Mouse (Mus musculus) heart, embryonic 10.5 days (tissue): ENCODE results near the gene Gpbar1. TPM values are rescaled to one million over a fixed set of nuclear protein-coding genes. Genes with fewer than 3 reads are reported as not detected.
A peak's percentile ranks its signal among the peaks of the same experiment; 100 is the strongest.
"Not testable (repeated sequence)": the region's sequence is repeated elsewhere in the genome, so short reads cannot be mapped to it uniquely, and the experiment has no call there.

Experiments
- DNase-seq: peaks from one replicate; pipeline ENCODE4 v3.0.0-alpha.2; 2017; ENCODE audit warnings: low spot score
- H3K27ac ChIP-seq: fragments of 300-500 bp; sonication (generic); 2 replicates; pipeline ENCODE4 v1.5.1; 2016; ENCODE audit warnings: mild to moderate bottlenecking
- H3K27me3 ChIP-seq: fragments of 300-500 bp; sonication (generic); 2 replicates; pipeline ENCODE4 v1.6.1; 2016; ENCODE audit warnings: mild to moderate bottlenecking; ENCODE audit not compliant: poor library complexity, insufficient read depth, severe bottlenecking
- H3K36me3 ChIP-seq: fragments of 300-500 bp; sonication (generic); 2 replicates; pipeline ENCODE4 v1.6.1; 2016; ENCODE audit warnings: mild to moderate bottlenecking, moderate library complexity
- H3K4me1 ChIP-seq: fragments of 300-500 bp; sonication (generic); 2 replicates; pipeline ENCODE4 v1.6.1; 2016; ENCODE audit warnings: mild to moderate bottlenecking
- H3K4me3 ChIP-seq: fragments of 300-500 bp; sonication (generic); 2 replicates; pipeline ENCODE4 v1.5.1; 2016; ENCODE audit warnings: mild to moderate bottlenecking, moderate library complexity
- H3K9me3 ChIP-seq: fragments of 300-500 bp; sonication (generic); 2 replicates; pipeline ENCODE4 v1.6.1; 2016; ENCODE audit warnings: mild to moderate bottlenecking, moderate library complexity
- WGBS: fragments of 180-500 bp; shearing (Covaris S2); methylation state at CpG from one replicate; pipeline ENCODE4 v1.1.7; 2016; 5-methylcytosine and 5-hydroxymethylcytosine counted together
- polyA plus RNA-seq: library from polyadenylated mRNA; unstranded; fragments of >200 nt; fragmentation: Nextera tagmentation; extraction: Ambion mirVana; gene quantifications from 2 replicates; pipeline ENCODE4 v1.2.1, GENCODE M21; 2016

The Gpbar1 gene
- polyA plus RNA-seq, 1 experiment from 2014 or later: 1.7 TPM

DNA sequence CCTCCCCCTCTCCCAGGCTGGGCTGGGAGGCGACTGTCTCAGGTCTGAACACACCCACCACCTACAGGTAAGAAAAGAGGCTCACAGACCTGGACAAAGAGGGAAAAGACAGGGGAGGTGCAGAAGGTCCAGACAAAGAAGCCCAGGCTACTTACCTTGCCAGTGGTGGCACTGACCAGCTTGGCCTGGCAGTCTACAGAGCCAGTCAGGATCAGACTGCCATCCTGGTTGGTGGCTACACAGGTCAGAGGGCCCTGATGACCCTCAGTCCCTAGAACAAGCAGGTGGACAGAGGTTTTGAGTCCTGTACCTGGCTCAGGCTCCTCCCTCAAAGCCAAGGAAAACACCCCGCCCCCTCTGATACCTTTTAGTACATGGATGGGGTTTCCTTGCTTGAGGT, 3.0 kb downstream of the Gpbar1 start:
- DNase-seq: no peak
- Histone ChIP-seq H3K4me3 (no peak overlapping the region), H3K27ac (no peak overlapping the region), H3K4me1 (peaks cover 69% of the 10 kb centered on the region), H3K36me3 (peaks cover 50% of the 10 kb centered on the region), H3K27me3 (no peaks in the 10 kb centered on the region), H3K9me3 (no peaks in the 10 kb centered on the region)
- WGBS: 92% methylated on average over 2 of the region's 2 CpGs

DNA sequence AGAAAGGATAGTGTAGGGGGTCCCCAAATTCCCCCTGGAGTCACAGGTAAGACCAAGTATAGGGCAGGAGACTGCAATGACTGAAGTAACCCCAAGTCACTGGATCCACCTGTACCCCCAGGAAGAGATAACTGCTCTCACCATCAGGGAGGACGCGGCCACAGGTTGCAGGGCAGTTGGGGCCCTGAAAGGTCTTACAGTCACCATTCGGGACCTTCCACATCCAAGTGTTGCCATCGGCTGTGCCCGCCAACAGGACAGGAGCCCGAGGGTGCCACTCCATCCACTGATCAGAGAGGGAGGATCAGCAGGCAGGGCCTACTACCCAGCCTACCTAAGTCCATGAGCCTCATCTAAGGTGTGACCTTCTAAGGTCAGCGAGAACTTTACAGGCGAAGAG, 3.5 kb downstream of the Gpbar1 start:
- peaks cover 56% of the 10 kb centered on the region for H3K36me3 ChIP-seq
- H3K9me3 ChIP-seq: no peaks in the 10 kb centered on the region
- DNase-seq: no peak
- no peak overlapping the region for H3K4me3 ChIP-seq
- H3K27ac ChIP-seq: no peak overlapping the region
- 94% methylated on average over 8 of the region's 8 CpGs for WGBS
- H3K4me1 ChIP-seq: peaks cover 65% of the 10 kb centered on the region
- no peaks in the 10 kb centered on the region for H3K27me3 ChIP-seq

DNA sequence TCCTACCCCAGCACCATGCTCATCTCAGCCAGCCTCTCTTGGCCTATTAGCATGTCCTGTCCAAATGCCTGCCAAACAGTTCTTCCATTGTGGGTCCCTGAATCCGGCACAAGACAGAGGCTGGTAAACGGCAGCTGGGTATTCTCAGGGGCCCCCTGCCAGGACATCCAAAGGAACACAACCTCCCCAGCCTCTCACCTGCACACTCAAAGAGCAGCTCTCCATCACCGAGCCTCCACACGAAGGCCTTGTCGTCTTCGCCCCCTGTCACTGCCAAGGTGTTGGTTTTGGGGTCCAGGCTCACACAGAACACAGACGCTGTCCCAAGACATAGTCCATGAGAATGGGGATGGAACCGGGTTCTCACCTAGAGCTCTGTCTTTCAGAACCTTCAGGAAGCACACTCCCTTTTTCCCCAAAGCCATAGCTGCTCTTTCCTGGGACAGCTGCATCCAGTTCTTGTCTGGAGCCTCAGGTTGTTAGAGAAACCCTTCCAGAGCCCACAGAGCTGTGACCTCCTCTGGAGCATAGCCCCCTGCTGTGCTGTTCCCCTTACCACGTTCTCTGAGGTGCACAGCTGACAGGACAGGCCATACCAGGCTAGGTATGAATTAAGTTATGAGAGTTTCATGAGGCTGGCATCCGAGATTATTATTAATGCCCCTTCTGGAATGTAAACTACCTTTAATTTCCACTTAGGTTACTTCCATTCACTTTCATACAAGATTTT, 4.7 kb downstream of the Gpbar1 start:
- Histone ChIP-seq H3K9me3 (no peaks in the 10 kb centered on the region), H3K4me1 (peaks cover 53% of the 10 kb centered on the region), H3K27me3 (no peaks in the 10 kb centered on the region), H3K27ac (no peak overlapping the region), H3K4me3 (no peak overlapping the region; the same call in 1 of the 2 replicates), H3K36me3 (peaks cover 62% of the 10 kb centered on the region)
- 86% methylated on average over 10 of the region's 10 CpGs for WGBS
- DNase-seq: no peak

DNA sequence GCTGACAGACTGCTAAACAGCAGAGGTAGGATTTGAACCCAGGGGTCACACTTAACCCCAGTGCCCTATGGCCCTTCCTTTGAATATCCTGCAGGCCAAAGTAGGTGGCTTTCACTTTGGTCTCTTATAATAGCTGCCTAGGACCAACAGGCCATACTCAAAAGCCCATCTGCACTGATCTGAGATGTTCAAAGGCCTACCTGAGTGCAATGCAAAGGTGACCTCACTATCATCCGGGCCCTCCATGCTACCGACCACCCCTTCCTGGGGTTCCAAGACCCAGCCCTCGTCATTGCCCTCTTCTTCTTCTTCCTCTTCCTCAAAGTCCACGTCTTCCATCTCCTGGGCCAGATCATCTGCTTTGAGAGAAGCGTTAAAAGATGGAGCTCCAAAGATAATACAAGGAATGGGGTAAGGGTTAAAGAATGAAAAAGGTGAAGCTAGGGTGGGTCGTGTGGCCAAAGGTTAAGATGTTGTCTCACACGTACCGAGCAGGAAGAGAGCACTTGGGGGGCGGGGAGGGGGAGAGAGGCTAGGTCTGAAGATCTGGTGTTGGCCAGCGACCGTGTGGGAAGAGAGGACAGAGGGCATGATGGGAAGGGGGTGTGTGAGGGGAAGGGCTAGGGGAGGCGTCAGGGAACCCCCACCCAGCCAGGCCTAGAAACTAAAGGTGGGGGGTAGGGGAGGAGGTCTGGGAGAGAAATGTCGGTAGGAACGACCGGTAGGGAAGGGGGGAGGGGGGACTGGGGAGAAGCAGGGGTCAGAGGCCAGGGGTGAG, 5.5 kb downstream of the Gpbar1 start:
- WGBS: 13% methylated on average over 15 of the region's 15 CpGs
- Histone ChIP-seq H3K36me3 (peaks cover 65% of the 10 kb centered on the region), H3K27ac (peak overlapping the region; percentile 89), H3K9me3 (no peaks in the 10 kb centered on the region), H3K4me3 (peak overlapping the region; percentile 84), H3K4me1 (peaks cover 49% of the 10 kb centered on the region), H3K27me3 (no peaks in the 10 kb centered on the region)
- peak; percentile 90 for DNase-seq

DNA sequence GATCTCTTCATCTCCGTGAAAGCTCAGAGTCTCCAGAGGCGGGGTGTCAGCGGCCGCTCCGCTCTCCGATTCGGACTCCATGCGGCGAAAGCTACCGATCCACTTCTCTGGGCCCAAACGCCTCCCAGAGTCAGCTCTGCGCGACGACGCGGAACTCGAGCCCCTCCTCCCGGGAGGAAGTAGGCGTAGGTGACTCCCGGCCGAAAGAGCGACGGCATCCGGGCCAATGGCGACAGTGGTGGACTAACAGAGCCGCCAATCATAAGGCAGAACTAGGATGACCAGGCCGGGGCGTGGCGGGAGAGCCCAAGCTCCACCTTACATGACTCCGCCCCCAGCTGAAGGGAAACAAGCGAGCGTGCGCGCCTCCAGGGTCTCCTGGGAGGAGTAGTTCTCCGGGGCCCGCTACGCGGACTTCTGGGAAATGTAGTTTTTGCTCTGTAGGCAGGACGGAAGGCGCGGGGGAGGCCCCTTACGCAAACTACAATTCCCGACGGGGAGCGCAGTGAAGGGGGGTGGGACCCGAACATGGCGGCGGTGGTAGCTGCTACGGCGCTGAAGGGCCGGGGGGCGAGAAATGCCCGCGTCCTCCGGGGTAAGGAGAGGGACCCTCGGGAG, 6.3 kb downstream of the Gpbar1 start, which contains the start of the genes Aamp and Pnkd:
Aamp (minus strand) TSS at position 196 of the 618 bp plus-strand sequence.
Pnkd (plus strand) TSS at position 388 of the 618 bp plus-strand sequence.
- H3K36me3 ChIP-seq: peaks cover 65% of the 10 kb centered on the region
- H3K27me3 ChIP-seq: no peaks in the 10 kb centered on the region
- peaks cover 51% of the 10 kb centered on the region for H3K4me1 ChIP-seq
- peak; percentile 100 for DNase-seq
- peak within 1 kb of the TSS; percentile 89 for H3K27ac ChIP-seq
- under 1% methylated on average over 56 of the region's 56 CpGs for WGBS
- no peaks in the 10 kb centered on the region for H3K9me3 ChIP-seq
- H3K4me3 ChIP-seq: peak within 1 kb of the TSS; percentile 84

DNA sequence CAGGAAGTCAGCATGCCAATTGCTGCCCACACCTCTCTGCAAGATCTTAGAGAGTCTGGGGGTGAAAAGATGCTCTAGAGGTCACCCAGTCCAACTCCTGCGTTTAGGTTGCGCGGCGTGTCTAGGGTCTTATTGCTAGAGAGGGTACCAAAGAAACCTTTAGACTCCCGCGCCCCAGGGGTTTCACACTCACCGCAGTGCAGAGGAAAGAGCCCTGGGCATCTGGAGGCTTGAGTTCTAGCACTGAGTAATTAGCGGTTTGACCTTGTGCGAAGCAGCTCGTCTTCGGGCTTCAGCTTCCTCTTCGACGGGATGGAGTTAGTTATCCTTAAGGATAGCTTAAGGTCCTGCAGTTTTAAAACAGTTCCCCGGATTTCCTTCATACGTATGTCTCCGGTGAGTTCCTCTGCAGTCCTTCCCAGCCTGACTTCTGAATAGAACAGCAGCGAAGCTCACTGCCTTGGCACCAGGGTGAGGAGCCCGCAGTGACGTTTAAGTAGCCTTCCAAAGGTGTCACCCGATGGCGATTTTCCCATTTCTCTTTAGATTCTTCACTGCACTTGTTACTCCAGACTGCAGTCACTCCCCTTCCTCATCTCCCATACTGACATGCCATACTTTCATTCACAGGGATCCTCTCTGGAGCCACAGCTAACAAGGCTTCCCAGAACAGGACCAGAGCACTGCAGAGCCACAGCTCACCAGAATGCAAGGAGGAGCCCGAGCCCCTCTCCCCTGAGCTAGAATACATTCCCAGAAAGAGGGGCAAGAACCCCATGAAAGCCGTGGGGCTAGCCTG, 7.1 kb downstream of the Gpbar1 start:
- 3% methylated on average over 23 of the region's 23 CpGs for WGBS
- Histone ChIP-seq H3K4me1 (peaks cover 52% of the 10 kb centered on the region), H3K4me3 (peak overlapping the region; percentile 84), H3K27ac (peak overlapping the region; percentile 89), H3K27me3 (no peaks in the 10 kb centered on the region), H3K9me3 (no peaks in the 10 kb centered on the region), H3K36me3 (peaks cover 65% of the 10 kb centered on the region)
- no peak for DNase-seq

- H3K27me3 ChIP-seq, H3K9me3 ChIP-seq, H3K27ac ChIP-seq, H3K4me3 ChIP-seq, DNase-seq: not testable (repeated sequence)
- Histone ChIP-seq H3K4me1 (peaks cover 51% of the 10 kb centered on the region), H3K36me3 (peaks cover 65% of the 10 kb centered on the region)
- 54% methylated on average over 16 of the region's 17 CpGs for WGBS
Measured at GRCm38 (mm10) chr1:74286869-74287607, 8.7 kb downstream of the Gpbar1 start.

- Histone ChIP-seq H3K27ac (no peak overlapping the region), H3K36me3 (peaks cover 65% of the 10 kb centered on the region), H3K4me3 (no peak overlapping the region), H3K27me3 (no peaks in the 10 kb centered on the region), H3K9me3 (no peaks in the 10 kb centered on the region), H3K4me1 (peaks cover 55% of the 10 kb centered on the region)
- DNase-seq: no peak
- WGBS: 76% methylated on average over 4 of the region's 4 CpGs
Measured at GRCm38 (mm10) chr1:74288327-74288726, 10.0 kb downstream of the Gpbar1 start.

- H3K27me3 ChIP-seq: no peaks in the 10 kb centered on the region
- no peaks in the 10 kb centered on the region for H3K9me3 ChIP-seq
- H3K36me3 ChIP-seq: peaks cover 73% of the 10 kb centered on the region
- H3K27ac ChIP-seq: peak overlapping the region; percentile 7; the same call in 1 of the 2 replicates
- peaks cover 59% of the 10 kb centered on the region for H3K4me1 ChIP-seq
- DNase-seq: no peak
- 86% methylated on average over 9 of the region's 9 CpGs for WGBS
- H3K4me3 ChIP-seq: no peak overlapping the region
Measured at GRCm38 (mm10) chr1:74289248-74289647, 10.9 kb downstream of the Gpbar1 start.

- Histone ChIP-seq H3K27me3 (no peaks in the 10 kb centered on the region), H3K4me3 (no peak overlapping the region), H3K27ac (peak overlapping the region; percentile 7; the same call in 1 of the 2 replicates), H3K9me3 (no peaks in the 10 kb centered on the region), H3K4me1 (peaks cover 64% of the 10 kb centered on the region), H3K36me3 (peaks cover 75% of the 10 kb centered on the region)
- DNase-seq: no peak
- WGBS: 65% methylated on average over 2 of the region's 2 CpGs
Measured at GRCm38 (mm10) chr1:74289740-74290139, 11.4 kb downstream of the Gpbar1 start.

DNA sequence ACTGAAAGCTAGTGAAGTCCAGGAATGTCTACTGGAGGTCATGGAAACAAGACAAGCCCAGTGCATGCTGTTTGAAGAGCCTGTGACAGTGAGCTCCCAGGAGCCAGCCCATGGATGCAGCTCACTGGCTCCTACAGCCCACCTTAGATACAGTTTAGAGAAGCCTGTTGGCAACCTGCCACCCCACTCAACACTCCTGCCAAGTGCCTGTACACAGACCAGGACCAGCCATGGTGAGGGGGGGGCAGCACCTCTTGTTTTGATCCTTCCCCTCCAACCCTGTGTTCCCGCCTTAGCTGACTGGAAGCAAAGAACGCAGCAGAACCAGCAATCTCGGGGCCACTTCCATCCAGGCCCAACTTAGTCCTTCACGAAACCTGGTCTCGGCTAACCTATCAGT, 11.8 kb downstream of the Gpbar1 start:
- no peak for DNase-seq
- Histone ChIP-seq H3K27me3 (no peaks in the 10 kb centered on the region), H3K4me3 (no peak overlapping the region), H3K4me1 (peaks cover 68% of the 10 kb centered on the region), H3K27ac (peak overlapping the region; percentile 7; the same call in 1 of the 2 replicates), H3K9me3 (no peaks in the 10 kb centered on the region), H3K36me3 (peaks cover 75% of the 10 kb centered on the region)
- 60% methylated on average over 5 of the region's 5 CpGs for WGBS
